ENCODE assay signal across 10 mouse cellular contexts in the genomic region with DNA sequence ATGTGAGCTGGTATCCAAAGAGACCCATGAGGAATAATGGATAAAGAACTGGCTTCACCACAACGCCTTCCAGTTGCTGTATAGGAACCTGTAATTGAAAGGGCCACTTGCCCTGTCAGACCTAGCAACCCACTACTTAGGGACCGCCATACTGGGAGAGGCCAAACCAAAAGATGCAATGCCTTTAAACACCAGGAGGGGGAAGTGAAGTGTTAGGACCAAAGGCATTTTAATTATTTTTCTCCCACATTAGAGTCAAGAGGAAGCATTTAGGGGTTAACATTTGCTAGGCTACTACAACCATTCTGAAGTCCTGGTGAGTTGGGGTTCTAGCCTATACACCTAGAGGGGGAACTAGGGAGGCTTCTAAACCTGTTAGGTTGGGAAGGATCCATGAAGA. TPM values are rescaled to one million over a fixed set of nuclear protein-coding genes. Genes with fewer than 3 reads are reported as not detected.
DNase-seq lines count a peak whose midpoint lies in the region; ATAC-seq and TF ChIP-seq lines count a peak whose summit lies in the region.
"Had no signal": no experiment of that assay in that cellular context is flagged by ENCODE, and none has a peak within 500 bp of the region (broad histone marks: within the 10 kb centered on the region; RNA-seq: fewer than 3 reads in every experiment).

No protein-coding gene starts in this region.

- H3K4me1 ChIP-seq in heart, postnatal 0 days (ENCODE audit: control insufficient read depth, insufficient read depth) = peaks cover 7% of the 10 kb centered on the region; the same call in 1 of the 2 replicates
- H3K4me1 ChIP-seq in stomach, postnatal 0 days (replicated peaks; ENCODE audit: control insufficient read depth, insufficient read depth) = peaks cover 3% of the 10 kb centered on the region; the same call in 1 of the 2 replicates
- peaks cover 52% of the 10 kb centered on the region for H3K4me1 ChIP-seq in midbrain, embryonic 10.5 days
- peaks cover 9% of the 10 kb centered on the region for H3K4me1 ChIP-seq in forebrain, embryonic 16.5 days (replicated peaks; ENCODE audit: control insufficient read depth, insufficient read depth, low read length)

- H3K9ac ChIP-seq in heart, postnatal 0 days (replicated peaks; ENCODE audit: low read depth, low read length) = no peak overlapping the region
- H3K9ac ChIP-seq in stomach, postnatal 0 days (ENCODE audit: low read length) = no peak overlapping the region
- no peak overlapping the region for H3K9ac ChIP-seq in forebrain, embryonic 16.5 days (replicated peaks; ENCODE audit: low read depth, low read length)
- H3K9ac ChIP-seq: liver, embryonic 15.5 days had no signal

- no peak overlapping the region for H3K4me2 ChIP-seq in heart, postnatal 0 days (ENCODE audit: low read depth, low read length)
- H3K4me2 ChIP-seq in stomach, postnatal 0 days (replicated peaks; ENCODE audit: low read depth) = no peak overlapping the region
- H3K4me2 ChIP-seq in forebrain, embryonic 16.5 days (ENCODE audit: low read length) = no peak overlapping the region
- H3K4me2 ChIP-seq: liver, embryonic 15.5 days had no signal

- TF ChIP-seq CTCF in heart, postnatal 0 days (IDR thresholded peaks at IDR 0.05; ENCODE audit: low read depth) = peak; percentile 51
- TF ChIP-seq CTCF in stomach, postnatal 0 days (IDR thresholded peaks at IDR 0.05; ENCODE audit: low read depth) = peak; percentile 69

- no peak for TF ChIP-seq EP300 in heart, postnatal 0 days (IDR thresholded peaks at IDR 0.05; ENCODE audit: low read depth)
- no peak for TF ChIP-seq EP300 in stomach, postnatal 0 days (optimal IDR thresholded peaks at IDR 0.05)

- H3K36me3 ChIP-seq in heart, postnatal 0 days (replicated peaks; ENCODE audit: control insufficient read depth, insufficient read depth, low read length) = no peaks in the 10 kb centered on the region
- H3K36me3 ChIP-seq in stomach, postnatal 0 days (ENCODE audit: control insufficient read depth, insufficient read depth, low read length) = no peaks in the 10 kb centered on the region
- no peaks in the 10 kb centered on the region for H3K36me3 ChIP-seq in midbrain, embryonic 10.5 days
- H3K36me3 ChIP-seq in forebrain, embryonic 16.5 days (ENCODE audit: control insufficient read depth, insufficient read depth) = no peaks in the 10 kb centered on the region
- H3K36me3 ChIP-seq: liver, embryonic 15.5 days had no signal

- H3K27me3 ChIP-seq in heart, postnatal 0 days (ENCODE audit: control insufficient read depth, insufficient read depth, low read length) = no peaks in the 10 kb centered on the region
- no peaks in the 10 kb centered on the region for H3K27me3 ChIP-seq in stomach, postnatal 0 days (ENCODE audit: control insufficient read depth, insufficient read depth, low read length)
- H3K27me3 ChIP-seq in midbrain, embryonic 10.5 days (ENCODE audit: low read depth, poor library complexity, severe bottlenecking) = peaks cover 10% of the 10 kb centered on the region; the same call in 1 of the 2 replicates
- H3K27me3 ChIP-seq in forebrain, embryonic 16.5 days (replicated peaks; ENCODE audit: control insufficient read depth, insufficient read depth, low read length) = no peaks in the 10 kb centered on the region
- H3K27me3 ChIP-seq: liver, embryonic 15.5 days had no signal

- H3K4me3 ChIP-seq in heart, postnatal 0 days (ENCODE audit: low read depth, low read length) = no peak overlapping the region
- H3K4me3 ChIP-seq in stomach, postnatal 0 days (ENCODE audit: low read depth, low read length) = no peak overlapping the region
- no peak overlapping the region for H3K4me3 ChIP-seq in midbrain, embryonic 10.5 days
- no peak overlapping the region for H3K4me3 ChIP-seq in forebrain, embryonic 16.5 days (replicated peaks; ENCODE audit: low read length)
- H3K4me3 ChIP-seq: erythroblast, embryonic 14.5 days; liver, embryonic 15.5 days had no signal

- no peak overlapping the region for H3K27ac ChIP-seq in heart, postnatal 0 days (ENCODE audit: low read depth)
- peak overlapping the region; percentile 18; the same call in 1 of the 2 replicates for H3K27ac ChIP-seq in stomach, postnatal 0 days (replicated peaks)
- no peak overlapping the region for H3K27ac ChIP-seq in midbrain, embryonic 10.5 days (replicated peaks)
- H3K27ac ChIP-seq in forebrain, embryonic 16.5 days (ENCODE audit: low read length) = no peak overlapping the region
- H3K27ac ChIP-seq: liver, embryonic 15.5 days had no signal

- intact Hi-C loops in heart, postnatal 36 days (cut with DNase I) = no loop called here

- no peak for DNase-seq in heart, postnatal 0 days (ENCODE audit: low spot score)
- no peak for DNase-seq in heart, postnatal 36 days
- peak; percentile 33 for DNase-seq in retina, embryonic 14.5 days (ENCODE audit: low spot score)
- DNase-seq in retina, postnatal 1 day = no peak
- no peak for DNase-seq in stomach, postnatal 0 days (ENCODE audit: low spot score)
- no peak for DNase-seq in midbrain, embryonic 10.5 days (ENCODE audit: low spot score)

- no peaks in the 10 kb centered on the region for H3K9me3 ChIP-seq in heart, postnatal 0 days (replicated peaks; ENCODE audit: control insufficient read depth, low read length)
- no peaks in the 10 kb centered on the region for H3K9me3 ChIP-seq in stomach, postnatal 0 days (ENCODE audit: control insufficient read depth, low read length)
- no peaks in the 10 kb centered on the region for H3K9me3 ChIP-seq in midbrain, embryonic 10.5 days (replicated peaks)
- no peaks in the 10 kb centered on the region for H3K9me3 ChIP-seq in forebrain, embryonic 16.5 days (ENCODE audit: control insufficient read depth, low read length)
- H3K9me3 ChIP-seq: liver, embryonic 15.5 days had no signal

- no peak for ATAC-seq in heart, postnatal 0 days (ENCODE audit: insufficient read depth, low read depth)
- peak; percentile 33; a peak in 1 of 4 replicates for ATAC-seq in hematopoietic stem cell, adult 5-6 weeks (replicated peaks in 1 of 2; ENCODE audit: insufficient read depth in 1 of 2, low FRiP score in 2 of 2, low TSS enrichment in 1 of 2, low read depth in 1 of 2, poor library complexity in 2 of 2, severe bottlenecking in 2 of 2)
- ATAC-seq in stomach, postnatal 0 days (ENCODE audit: low FRiP score, low TSS enrichment) = no peak
- ATAC-seq in forebrain, embryonic 16.5 days = no peak

- 68% methylated on average over 2 of the region's 2 CpGs for WGBS in heart, postnatal 0 days
- WGBS in stomach, postnatal 0 days = 87% methylated on average over 2 of the region's 2 CpGs
- WGBS in midbrain, embryonic 10.5 days = 70% methylated on average over 2 of the region's 2 CpGs
- 62% methylated on average over 2 of the region's 2 CpGs for WGBS in forebrain, embryonic 16.5 days

RNA-seq across cellular contexts. Expression of gene Glrp1, which starts 36.0 kb away (rescaled TPM):
- 2.2 TPM in 1 of 2 replicates, not detected in the other for total RNA-seq in heart, postnatal 0 days (2014; rRNA removed; ENCODE audit: low replicate concordance)
- 0.26 and 0.41 TPM in 2 replicates for polyA plus RNA-seq in heart, postnatal 0 days (2015; fragmentation: Nextera tagmentation; extraction: Ambion mirVana)
- not detected for total RNA-seq in heart, postnatal 36 days (2021)
- 0.99 and 3.3 TPM in 2 replicates for total RNA-seq in hematopoietic stem cell, adult 5-6 weeks (2017)
- polyA plus RNA-seq in stomach, postnatal 0 days (2015; fragmentation: Nextera tagmentation; extraction: Ambion mirVana) = not detected in 2 replicates
- not detected in 2 replicates for polyA plus RNA-seq in midbrain, embryonic 10.5 days (2016; fragmentation: Nextera tagmentation; extraction: Ambion mirVana)
- not detected in 2 replicates for polyA plus RNA-seq in forebrain, embryonic 16.5 days (2015; fragmentation: Nextera tagmentation; extraction: Ambion mirVana)
- polyA plus RNA-seq: erythroblast, embryonic 14.5 days had no signal

Comparison
In these comparisons a context has a peak if more than half of its experiments do, and no peak if none do; other contexts are left out.
1. ATAC-seq: peak in hematopoietic stem cell, adult 5-6 weeks (2 of 2); none in heart, postnatal 0 days (single experiment), stomach, postnatal 0 days (single experiment) and forebrain, embryonic 16.5 days (single experiment).